Mouse (Mus musculus): ENCODE results near the gene Foxk2. TPM values are rescaled to one million over a fixed set of nuclear protein-coding genes. Genes with fewer than 3 reads are reported as not detected.

Gene Foxk2
- 36.0 and 45.2 TPM in 2 replicates for polyA plus RNA-seq (2012; rRNA removed; ENCODE audit: low replicate concordance)

DNA sequence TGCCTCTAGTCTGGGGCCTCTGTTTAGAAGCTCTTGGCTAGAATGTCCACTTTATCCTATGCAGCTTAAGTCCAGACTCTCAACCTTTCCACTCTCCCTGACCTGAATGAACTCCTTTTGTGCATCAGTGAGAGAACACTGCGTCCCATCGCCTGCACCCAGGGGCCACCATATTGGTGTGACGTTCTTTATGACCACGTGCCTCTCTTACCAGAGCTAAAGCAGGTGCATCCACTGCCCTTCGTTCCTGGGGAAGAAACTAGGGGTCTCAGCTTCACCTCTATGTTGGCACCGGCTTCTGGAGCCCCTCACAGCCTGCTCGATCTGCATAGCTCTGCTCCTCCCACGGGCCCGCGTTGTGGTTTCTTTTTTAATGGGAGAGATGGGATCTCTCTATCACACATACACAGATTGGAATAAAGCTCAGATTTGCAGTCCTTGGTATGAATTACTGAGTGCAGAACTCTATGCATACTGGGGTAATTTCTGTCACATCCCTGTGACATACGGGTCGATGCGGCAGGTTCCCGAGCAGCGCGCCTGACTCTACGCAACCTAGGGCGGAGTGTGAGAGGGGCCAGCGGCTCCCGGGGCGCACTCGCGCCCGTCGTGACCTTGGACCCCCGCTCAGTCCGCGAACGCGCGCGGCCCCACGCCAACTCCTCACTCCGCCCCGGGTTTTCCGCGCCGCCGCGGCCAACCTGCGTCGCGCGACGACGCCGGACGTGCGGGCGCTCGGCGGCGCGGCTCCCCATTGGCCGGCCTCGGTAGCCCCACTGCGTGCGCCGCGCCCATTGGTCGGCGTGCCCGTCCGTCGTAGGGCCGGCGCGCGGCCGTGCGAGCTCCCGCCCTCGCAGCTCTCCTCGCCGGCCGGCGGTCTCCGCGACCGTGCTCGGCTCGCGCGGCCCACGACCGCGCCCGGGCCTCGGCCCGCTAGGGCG, at the start of gene Foxk2:
TSS of gene Foxk2 (plus strand) at position 831 of the 941 bp plus-strand sequence.

GRCm38 (mm10) chr11:121229018-121229439, 30.8 kb upstream of the Foxk2 start, which contains the start of gene Cybc1:
Gene Cybc1, minus strand, starts transcription at chr11:121229322.

DNA sequence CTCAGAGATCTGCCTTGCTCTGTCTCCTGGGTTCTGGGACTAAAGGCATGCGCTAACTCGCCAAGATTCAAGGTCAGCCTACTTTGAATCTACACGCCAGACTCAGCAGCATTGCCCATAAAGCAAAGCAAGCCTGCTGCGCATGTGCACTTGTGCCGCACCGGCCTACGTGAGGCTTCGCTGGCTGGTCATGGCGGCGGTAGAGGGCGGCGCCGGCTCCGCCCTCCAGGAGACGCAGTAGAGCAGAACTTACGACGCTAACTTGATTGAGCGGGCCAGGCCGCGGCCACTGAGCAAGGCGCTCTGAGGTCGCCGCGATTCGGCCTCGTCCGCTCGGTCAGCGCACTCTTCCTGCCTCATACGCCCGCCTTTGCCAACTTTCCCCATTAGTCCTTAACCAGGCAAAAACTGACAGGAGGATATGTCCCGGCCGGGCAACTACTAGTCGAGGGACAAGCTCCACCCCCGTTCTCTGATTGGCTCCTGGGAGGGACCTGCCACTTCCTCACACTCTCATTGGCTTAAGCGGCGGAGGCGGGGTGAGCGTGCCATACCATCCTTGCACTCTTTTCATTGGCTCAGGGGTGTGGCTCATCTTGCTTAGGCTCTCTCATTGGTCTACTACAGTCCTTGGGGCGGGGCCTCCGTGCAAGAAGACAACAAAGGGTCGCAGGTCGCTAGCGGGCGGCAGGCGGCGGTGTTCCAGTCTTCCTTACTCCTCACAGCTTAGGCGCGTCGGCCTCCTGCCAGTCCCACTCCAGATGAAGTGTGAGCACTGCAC, 23.0 kb upstream of the Foxk2 start, which contains the start of gene Narf:
TSS of gene Narf (plus strand) at position 690 of the 781 bp plus-strand sequence.

GRCm38 (mm10) chr11:121354091-121354707, 94.4 kb downstream of the Foxk2 start, which contains the start of gene Wdr45b:
Gene Wdr45b, minus strand, starts transcription at chr11:121354445.

Other genes with a start within 250 kb of the Foxk2 start
- 22.6 and 35.5 TPM in 2 replicates for gene Cd7, start 220.6 kb upstream of the Foxk2 start, polyA plus RNA-seq (2012; rRNA removed; ENCODE audit: low replicate concordance)
- gene Sectm1b, start 196.4 kb upstream of the Foxk2 start, polyA plus RNA-seq (2012; rRNA removed; ENCODE audit: low replicate concordance): 0.20 and 1.0 TPM in 2 replicates
- gene Sectm1a, start 178.8 kb upstream of the Foxk2 start, polyA plus RNA-seq (2012; rRNA removed; ENCODE audit: low replicate concordance): 0.50 and 1.6 TPM in 2 replicates
- not detected in 2 replicates for gene Tex19.2, start 141.3 kb upstream of the Foxk2 start, polyA plus RNA-seq (2012; rRNA removed; ENCODE audit: low replicate concordance)
- gene Tex19.1, start 113.8 kb upstream of the Foxk2 start, polyA plus RNA-seq (2012; rRNA removed; ENCODE audit: low replicate concordance): not detected in 2 replicates
- gene Uts2r, start 99.7 kb upstream of the Foxk2 start, polyA plus RNA-seq (2012; rRNA removed; ENCODE audit: low replicate concordance): 0.17 and 0.86 TPM in 2 replicates
- gene Hexdc, start 55.6 kb upstream of the Foxk2 start, polyA plus RNA-seq (2012; rRNA removed; ENCODE audit: low replicate concordance): 15.2 and 16.8 TPM in 2 replicates
- gene Ogfod3, start 55.3 kb upstream of the Foxk2 start, polyA plus RNA-seq (2012; rRNA removed; ENCODE audit: low replicate concordance): 12.0 and 12.4 TPM in 2 replicates
- gene Cybc1, start 30.7 kb upstream of the Foxk2 start, polyA plus RNA-seq (2012; rRNA removed; ENCODE audit: low replicate concordance): 43.0 and 49.2 TPM in 2 replicates
- 22.2 and 52.7 TPM in 2 replicates for gene Narf, start 22.7 kb upstream of the Foxk2 start, polyA plus RNA-seq (2012; rRNA removed; ENCODE audit: low replicate concordance)
- gene Wdr45b, start 94.5 kb downstream of the Foxk2 start, polyA plus RNA-seq (2012; rRNA removed; ENCODE audit: low replicate concordance): 35.4 and 57.3 TPM in 2 replicates
- 7.6 and 9.8 TPM in 2 replicates for gene Rab40b, start 128.3 kb downstream of the Foxk2 start, polyA plus RNA-seq (2012; rRNA removed; ENCODE audit: low replicate concordance)
- 6.2 and 14.6 TPM in 2 replicates for gene Fn3krp, start 161.4 kb downstream of the Foxk2 start, polyA plus RNA-seq (2012; rRNA removed; ENCODE audit: low replicate concordance)
- gene Fn3k, start 174.9 kb downstream of the Foxk2 start, polyA plus RNA-seq (2012; rRNA removed; ENCODE audit: low replicate concordance): 6.3 and 8.6 TPM in 2 replicates
- gene Tbcd, start 192.0 kb downstream of the Foxk2 start, polyA plus RNA-seq (2012; rRNA removed; ENCODE audit: low replicate concordance): 49.3 and 101 TPM in 2 replicates